Mouse (Mus musculus) lung, postnatal 4 days (tissue): ENCODE measurements around the gene Etl4.
"Not testable (repeated sequence)": the region's sequence is repeated elsewhere in the genome, so short reads cannot be mapped to it uniquely, and the experiment has no call there.

ENCODE experiments used
- DNase-seq, 2 experiments: peaks; one replicate each; pipeline ENCODE4 v3.0.0; 2021

Etl4 gene

DNA sequence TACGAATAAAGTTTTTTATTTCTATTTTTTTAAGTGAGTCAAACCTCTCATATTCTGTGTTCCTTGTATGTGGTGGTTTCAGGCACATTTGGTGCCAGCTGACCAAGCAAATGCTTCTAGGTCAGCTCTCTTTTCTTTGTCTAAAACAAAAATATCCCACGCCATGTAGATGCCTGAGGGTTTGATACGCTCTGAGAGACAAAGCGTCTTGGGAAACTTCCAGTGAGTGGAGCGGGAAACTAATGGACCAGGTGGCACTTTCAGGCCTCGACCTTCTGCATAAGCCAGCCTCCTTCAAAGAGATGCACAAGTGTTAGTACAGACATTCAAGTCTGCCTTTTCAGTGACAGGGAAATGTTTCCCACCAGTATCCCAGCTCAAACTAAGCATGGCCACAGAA lies 426.6 kb downstream of the Etl4 start:
- DNase-seq = no peak

DNA sequence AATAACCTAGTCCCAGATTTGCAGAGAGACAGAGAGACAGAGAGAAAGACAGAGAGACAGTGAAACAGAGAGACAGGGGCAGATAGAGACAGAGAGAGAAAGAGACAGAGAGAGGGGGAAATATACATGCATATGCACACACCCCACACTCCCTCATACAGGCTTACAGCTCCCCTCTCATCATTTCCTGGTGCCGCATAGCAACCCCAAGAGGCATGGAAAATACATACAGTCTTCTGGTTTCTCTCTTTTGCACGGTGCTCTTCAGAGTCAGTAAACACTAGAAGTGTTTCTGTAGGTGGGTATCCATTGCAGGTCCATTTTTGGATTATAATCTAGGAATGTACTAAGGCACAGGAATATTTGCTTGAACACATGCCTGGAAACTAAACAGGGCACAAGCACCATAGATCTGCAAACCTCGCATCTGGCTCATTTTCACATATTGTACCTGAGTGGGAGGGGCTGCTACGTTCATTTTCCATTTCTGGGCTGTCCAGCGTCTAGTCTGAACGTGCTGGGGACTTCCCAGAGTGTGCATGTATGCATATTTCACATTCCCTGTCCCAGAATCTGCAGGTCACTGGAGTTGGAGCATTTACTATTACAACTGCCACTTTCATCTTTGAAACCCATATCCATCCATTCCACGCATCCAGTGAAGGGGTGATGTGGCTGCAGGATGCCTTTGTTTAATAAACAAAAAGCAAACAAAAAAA lies 429.6 kb downstream of the Etl4 start:
- DNase-seq = no peak

DNA sequence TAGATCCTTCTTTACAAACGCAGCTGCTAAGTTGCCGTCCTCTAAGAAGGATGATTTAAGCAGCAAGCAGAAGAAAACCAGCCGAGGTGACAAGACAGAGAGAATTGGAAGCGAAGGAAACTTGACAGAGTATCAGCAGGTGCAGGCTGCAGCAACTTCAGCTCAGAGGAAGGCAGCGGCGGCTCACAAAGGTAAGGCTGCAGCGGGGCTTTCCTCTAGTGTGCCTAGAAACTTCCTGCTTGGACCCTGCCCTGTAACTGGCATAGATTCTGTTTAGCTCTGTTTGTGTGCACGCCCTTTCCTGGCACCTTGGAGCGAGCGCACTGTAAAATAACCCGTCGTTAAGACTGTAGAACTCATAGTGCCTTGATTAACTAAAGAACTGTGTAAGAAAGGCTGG lies 430.3 kb downstream of the Etl4 start:
- DNase-seq = peak; percentile 5 to 24

DNA sequence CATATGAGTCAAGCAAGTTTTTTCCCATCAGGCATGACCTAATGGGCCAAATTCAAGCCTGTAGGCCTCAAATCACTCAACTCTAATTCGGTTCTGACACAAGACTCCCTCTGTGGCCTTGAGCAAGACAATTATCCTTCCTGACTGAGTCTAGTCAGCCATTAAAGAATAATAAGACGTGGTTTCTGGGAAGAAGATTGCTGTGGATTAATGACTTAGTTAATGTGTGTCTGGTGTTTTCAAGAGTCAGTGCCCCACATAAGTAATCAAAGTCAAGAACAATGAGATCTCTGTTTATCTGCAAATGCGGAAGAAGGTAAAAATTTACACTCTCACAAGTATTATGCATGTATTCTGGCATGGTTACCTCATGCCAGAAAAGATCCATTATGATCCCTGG lies 437.3 kb downstream of the Etl4 start:
- DNase-seq = no peak

DNA sequence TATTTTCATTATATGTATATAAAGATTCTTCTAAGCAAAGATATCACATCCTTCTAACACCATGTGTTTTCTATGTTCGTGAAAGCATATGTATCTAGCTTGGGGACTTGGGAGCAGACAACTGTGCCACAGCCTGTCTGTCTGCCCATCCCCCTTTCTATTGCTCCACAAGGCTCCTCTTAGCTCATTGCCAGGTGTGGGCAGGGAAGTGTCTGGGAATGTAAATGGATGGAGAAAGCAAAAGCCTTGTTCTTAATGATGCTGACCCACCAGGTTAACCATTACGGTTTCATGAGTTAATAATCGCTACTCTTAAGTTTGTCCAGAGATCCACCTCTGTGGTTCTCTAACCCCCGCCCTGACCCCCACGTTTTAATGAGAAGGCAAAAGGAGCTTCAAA lies 439.7 kb downstream of the Etl4 start:
- no peak for DNase-seq

DNA sequence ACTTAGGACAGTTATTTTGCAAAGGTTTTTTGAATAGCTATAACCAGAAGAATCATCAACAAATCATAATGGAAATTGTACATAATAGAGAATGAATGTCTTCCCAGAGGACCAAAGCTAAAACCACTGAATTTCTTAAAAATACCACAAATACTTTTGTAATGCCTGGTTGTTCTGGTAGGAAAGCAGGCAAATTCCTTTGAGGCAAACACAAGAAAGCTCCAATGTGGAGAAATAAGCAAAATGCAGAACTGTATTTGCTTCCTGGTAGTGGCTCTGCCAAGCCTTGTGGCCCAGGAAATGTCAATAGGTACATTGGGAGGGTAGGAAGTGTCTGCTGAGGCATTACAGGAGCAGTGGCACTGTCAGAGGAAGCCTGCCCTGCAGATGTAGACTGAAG lies 443.2 kb downstream of the Etl4 start:
- no peak for DNase-seq

DNA sequence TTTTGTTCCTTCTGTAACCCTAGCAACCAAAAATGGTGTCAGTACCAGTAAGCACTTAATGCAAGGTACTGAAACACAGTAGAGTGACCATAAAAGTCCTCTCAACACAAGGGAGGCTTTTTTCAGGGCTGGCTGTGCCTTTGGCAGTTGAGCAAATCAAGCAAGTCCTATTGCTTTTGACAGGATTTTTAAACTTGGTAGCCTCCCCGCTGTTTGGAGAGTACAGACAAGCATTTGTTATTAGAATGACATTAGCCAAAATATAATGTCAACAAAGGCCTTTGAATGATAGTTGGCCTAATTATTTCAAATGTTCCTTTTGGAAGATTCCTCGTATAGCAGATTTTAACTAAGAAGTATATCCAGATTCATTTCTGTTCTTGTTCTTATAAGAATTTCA lies 467.4 kb downstream of the Etl4 start:
- no peak for DNase-seq

DNA sequence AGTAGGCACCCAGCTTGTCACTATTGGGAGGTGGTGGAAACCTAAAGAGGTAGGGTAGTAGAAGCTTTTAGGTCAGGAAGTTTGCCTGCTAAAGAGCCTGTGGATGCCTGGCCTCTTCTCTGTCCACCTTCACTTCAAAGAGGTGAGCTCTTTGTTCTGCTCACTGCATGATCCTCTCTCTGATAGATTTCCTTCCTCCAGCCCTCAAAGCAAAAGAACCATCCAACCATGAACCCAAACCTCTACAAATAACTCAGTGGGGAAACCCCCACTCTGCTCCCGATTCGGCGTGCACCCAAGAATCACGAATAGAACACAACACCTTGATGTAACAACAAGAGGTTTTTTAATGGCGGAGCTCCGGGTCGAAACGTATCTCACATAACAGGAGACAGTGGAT lies 471.3 kb downstream of the Etl4 start:
- not testable (repeated sequence) for DNase-seq

DNA sequence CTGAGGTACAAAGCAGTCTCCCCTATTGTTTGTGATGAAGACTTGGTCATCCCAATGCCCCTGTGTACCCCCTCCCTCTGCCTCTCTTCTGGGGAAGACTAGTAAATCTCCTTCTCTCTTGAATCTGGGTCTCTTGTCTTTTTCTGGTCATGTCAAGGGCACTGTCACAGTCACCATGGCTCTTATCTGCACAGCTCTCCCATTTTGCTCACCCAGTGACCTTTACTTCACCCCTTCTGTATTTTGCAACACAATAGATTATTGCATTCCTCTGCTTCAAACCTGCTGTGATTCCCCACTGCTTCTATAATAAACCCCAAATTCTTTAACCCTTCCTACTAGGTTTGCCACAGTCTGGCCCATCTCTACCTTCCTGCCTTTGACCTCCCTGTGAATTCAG lies 484.5 kb downstream of the Etl4 start:
- no peak for DNase-seq

DNA sequence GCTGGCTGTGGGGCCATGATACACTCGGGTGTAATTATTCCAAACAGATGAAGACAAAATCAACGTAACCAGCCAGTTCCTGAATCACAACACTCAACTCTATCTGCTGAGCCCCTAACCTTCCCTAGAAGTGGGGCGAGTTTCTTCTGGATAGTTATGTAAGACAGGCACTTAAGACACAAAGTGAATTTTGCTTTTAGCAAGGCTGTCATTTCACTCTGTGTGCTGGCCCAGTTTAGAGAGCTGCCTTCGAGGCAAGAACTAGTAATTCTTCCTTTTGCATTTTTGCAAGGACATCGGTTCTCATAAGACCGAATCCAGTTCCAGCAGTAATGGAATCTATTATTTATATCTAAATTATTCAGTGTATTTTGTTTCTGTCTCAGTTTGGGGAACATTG lies 487.4 kb downstream of the Etl4 start:
- no peak for DNase-seq

DNA sequence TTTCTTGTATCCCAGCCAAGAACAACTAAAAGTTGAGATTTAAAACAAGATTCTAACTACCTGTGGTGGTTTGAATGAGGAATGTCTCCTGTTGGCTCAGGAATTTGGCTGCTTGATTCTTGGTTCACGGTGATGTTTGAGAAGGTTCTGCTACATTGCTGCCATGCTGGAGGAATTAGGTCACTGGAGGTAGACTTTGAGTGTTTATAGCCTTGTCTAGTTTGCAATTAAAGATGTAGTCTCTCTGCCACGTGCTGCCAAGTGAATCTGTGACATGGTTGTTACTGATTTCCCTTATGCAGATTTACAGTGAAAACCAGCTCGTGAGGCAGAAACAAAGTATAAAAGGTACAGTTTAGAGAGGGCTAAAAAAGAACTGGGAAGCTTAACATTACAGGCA lies 491.0 kb downstream of the Etl4 start:
- no peak for DNase-seq

DNA sequence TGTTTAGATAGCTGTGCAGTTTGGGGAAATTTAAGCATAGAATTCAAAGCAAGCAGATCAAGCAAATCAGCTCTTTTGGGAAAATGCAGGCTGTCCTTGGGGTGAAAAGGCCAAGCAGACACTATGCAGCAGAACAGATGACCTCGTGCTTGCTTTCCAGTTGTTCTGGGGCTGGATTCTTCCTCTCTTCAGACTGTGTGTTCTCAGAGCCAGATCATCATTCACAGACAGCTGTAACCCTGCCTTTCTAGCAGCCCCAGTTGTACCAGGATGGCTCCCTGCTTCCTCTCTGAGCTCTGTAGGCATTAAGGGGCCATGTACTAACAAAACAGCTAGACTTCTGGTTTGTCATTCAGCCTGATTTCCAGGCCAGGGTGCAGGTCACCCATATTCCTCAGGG lies 494.8 kb downstream of the Etl4 start:
- peak in 1 of 2 experiments; percentile 26 for DNase-seq

DNA sequence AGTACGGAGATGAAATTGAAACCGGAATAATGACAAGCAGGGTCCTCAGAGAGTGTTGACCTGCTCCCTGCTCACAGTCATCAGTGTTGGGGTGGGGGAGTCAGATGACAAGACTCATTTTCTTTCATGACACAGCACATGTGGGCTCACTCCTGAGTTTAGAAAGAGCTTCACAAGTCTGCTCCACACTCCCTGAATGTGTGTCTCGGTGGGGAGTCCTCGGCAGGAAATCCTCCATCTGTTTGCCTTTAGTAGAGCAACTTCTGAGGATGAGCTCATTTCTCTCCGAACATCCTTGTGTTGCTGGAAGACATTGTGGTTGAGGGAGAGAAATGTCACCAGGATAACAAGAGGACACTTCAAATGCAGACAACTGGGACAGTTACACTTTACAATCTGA lies 497.5 kb downstream of the Etl4 start:
- DNase-seq = no peak

DNA sequence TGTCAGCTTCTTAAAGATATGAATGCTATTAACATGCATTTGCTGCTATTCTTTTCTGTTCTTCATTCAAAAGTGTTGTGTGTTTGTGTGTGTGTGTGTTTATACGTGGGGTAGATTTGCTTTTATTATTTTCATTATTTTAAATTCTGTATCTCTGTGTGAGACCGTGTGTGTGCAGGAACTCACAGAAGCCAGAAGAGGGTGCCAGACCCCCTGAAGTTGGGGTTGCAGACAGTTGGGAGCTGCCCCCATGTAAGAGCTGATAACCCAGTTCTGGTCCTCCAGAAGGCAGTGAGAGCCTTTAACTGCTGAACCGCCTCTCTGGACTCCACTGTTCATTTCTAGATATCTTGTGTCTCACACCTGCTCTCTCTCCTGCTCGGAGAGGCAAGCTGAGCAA lies 505.3 kb downstream of the Etl4 start:
- DNase-seq = no peak

DNA sequence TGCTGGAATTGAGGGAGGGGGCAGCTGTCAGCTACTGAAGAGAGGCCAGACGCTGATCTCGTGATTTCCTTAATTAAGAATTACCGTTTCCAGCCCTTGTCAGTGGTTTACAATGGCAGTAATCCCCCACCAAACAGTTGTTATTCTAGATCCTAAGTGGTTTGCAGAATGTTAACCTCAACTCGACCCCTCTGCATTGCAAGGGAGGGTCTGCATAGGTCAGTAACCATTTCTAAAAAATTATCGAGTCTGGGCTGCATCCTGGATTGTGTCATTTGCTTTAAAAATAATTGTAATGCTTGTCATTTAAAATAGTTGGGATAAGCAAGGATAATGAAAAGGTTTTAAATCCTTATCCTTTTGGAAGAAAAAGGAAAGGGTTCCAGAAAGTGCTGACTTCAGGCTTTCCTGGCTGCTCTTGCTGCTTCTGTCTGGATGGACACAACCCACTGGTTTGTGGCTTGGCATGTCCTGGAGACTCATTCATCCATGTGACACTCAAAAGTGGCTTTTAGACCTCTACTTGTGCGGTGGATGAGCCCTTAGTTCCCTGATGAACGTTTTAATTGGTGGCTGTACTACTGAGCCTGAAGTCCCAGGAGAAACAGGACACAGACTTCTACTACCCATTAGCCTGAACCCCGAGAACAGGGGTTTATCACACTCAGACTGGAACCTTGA lies 507.5 kb downstream of the Etl4 start:
- DNase-seq = no peak

DNA sequence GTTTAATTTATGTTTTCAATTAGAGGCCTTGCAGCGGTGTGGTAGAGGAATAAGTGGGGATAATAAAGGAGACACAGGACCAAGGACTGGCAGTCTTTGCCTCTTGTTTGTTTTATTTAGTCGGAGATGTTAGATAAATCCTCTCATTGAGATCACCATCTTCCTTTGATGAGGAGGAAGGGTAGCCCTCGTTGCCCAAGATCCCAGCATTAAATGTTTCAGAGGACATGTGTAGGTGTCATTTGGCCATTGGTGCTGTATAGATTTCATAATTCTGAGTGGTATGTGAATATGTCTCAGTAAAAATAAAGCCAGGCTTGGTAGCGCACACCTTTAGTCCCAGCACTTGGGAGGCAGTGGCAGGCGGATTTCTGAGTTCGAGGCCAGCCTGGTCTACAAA lies 508.4 kb downstream of the Etl4 start:
- no peak for DNase-seq

DNA sequence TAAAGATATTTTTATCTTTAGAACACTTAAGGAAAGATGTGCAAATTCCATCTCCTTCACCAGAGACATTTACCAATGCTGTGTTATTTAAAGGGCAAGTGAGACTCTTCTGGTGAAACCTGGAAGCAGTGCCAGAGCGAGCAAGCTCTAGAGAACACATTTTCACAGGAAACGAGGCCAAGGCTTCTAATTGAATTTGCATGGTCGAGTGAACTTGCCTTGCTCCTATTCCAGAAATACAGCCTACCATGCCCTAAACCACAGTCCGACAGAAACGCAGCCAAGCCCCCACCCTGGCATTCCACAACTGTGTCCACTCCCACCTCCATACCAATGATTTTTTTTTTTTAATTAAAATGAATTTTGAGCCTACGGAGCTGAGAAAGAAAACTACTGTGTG lies 510.4 kb downstream of the Etl4 start:
- no peak for DNase-seq

DNA sequence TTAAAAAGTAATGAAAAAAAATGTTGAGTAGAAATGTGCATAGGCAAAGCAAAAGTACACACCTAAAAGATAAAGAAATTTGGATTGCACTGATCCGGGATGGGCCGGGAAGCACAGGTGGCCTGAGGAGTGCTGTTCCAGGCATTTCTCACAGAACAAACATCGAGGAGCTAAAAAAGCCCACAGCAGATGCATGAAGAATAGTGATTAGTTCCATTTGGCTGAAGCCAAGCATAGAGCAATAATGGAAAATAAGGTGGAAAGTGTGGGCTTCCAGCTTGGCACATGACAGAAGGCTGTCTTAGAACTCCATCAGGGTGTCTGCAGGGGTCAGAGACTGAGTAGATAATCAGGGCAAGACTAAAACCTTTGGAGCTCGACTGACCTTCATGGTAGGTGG lies 512.7 kb downstream of the Etl4 start:
- no peak for DNase-seq

DNA sequence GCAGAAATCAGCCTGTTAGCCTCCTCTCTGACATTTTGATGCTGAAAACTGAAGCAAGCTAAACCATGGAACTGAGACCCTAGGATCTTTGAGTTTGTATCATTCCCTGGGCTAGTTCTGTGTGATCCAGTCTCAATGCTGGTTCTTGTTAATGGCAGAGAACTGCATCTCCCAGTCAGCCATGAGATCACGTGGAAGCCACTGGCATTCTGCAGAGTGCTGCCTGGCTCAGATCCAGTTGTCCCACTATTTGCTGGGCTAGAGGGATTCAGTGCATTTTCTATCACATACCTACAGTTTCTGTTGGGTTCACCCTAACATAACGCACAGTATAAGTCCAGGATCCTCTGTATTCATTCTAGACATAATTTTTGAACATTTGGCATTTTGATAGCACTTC lies 524.1 kb downstream of the Etl4 start:
- no peak for DNase-seq

DNA sequence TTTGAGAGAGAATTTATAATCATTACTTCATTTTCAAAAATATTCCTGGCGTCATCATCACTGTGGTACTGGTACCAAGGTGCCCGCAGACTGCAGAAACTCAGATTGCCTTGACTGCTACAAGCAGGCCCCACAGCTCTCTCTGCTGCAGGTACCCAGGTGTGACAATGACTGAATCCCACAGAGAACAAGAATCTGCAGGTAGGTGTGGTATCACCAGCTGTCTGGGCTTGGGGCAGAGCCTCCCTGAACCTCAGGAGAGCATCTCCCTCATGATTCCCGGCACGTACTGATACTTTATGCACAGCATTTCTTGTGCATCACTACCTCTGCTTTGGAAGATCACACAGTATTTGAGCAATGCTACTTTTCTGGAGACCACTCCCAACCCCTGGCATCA lies 526.0 kb downstream of the Etl4 start:
- DNase-seq = no peak

DNA sequence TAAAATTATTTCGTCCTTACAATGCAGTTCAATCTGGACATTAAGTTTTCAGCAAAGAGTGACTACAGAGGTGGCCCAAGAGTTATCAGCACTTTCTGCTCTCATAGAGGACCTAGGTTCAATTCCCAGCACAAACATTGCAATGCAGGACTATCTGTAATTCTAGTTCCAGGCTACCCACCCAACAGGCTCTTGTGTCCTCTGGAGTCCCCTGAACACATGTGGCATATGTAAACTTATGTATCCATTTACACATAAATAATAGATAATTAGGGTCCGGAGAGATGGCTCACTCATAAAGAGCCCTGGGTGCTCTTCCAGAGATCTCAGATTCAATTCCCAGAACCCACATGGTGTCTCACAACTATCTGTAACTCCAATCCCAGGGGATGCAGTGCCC lies 533.2 kb downstream of the Etl4 start:
- no peak for DNase-seq

DNA sequence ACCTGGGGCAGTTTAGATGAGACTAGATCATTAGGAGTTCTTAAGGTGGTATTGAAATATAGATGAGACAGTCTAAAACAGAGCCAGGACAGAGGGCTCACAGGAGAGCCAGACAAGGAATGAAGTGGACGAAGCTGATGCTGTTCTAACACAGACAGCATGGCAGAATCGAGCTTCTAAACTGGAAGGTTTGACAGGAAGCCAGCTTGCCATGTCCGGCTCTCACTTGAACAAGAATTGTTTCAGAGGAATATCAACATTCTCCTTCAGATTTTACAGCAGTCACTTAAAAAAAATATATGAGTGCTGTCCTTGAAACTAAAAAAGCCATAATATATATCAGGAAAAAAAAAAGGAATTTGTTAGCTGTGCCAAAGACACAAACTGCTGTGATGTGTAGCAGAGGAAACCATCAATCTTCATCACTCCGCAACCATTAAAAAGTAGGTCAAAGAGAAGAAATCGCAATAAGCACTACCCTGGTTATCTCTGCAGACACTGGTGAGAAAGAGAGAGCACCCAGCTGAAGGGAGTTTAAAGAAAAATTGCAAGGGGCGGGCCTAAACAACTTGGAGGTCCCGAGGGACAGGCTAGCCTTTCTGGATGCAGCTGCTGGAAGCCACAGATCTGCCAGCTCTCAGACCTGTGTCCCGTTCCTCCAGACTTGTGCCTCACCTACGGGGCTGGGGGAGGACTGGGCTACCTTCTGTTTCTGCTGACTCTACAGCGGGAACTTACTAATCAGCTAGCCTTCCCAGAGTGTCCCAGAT lies 534.3 kb downstream of the Etl4 start:
- DNase-seq = peak in 1 of 2 experiments; percentile 6

DNA sequence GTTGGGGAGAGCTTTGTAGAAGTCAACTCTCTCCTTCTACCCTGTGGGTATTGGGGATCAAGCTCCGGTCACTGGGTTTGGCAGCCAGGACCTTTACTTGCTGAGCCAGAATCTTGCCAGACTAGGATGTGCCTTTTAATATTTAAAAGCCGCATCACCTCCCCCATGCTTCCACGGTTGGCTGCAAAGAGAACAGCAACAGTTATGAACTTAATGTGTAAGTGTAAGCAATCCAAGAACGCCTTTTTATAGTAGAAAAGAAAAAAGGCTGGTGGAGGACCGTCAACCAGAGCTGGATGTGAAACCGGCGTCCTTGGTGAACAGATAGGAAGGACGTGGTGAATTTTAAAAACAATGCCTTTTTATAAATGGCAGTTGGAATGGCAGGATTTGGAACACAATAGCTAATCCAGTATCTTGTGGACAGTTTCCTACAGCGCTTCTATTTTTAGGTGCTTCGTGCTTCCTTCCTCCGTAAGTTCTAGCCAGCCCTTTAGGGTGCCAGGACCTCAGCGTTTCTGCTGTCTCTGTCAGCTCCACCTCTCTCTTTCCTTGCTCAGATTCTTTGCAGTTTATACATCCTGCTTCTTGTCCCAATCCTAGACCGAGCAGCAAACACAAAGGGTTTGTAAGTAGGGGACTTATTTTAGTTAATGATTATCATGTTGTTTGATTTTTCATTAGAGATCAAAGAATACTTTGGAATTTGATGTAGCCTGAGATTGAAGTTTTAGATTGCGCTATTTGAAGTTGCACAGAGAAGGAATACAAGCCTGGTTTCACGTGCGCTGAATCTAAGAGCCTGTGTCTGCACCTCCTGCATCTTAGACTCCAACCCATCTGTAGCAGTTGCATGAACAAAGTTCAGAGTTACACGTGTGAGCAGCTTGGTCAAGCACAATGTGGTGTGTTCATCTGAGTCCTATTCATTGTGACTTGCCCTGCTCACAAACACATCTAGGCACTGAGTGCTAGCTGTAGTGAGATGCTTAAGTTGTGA lies 535.9 kb downstream of the Etl4 start:
- peak; percentile 28 to 49 for DNase-seq
